Mouse (Mus musculus): Measurements from ENCODE around the gene Irgm2.
"Not testable (repeated sequence)": the region's sequence is repeated elsewhere in the genome, so short reads cannot be mapped to it uniquely, and the experiment has no call there.

Irgm2 gene

GRCm38 (mm10) chr11:58199229-58200037 is at the start of gene Irgm2, which contains the start of gene Igtp:
TSS of gene Irgm2 (plus strand) at chr11:58199618.
TSS of gene Igtp (plus strand) at chr11:58199556.
- DNase-seq (ENCODE audit: low spot score in 2 of 2): peak; percentile 20 to 36

DNA sequence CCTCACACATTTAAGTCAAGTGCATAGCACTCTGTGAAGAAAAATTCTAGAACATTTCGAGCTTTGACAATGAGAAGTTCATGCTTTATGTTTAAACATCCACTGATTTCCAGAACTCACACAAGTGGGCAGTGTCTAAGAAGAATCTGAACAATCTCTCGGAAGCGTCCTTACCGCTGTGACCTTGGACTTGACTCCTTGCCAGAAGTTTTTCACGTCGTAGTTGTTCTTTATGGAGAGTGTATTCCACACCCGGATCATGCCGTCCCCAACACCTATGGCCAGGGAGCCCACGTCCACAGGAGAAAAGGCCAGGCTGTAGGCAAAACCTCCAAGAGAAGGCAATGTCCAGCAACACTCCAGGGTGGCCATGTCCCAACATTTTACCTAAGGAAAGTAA is 44.0 kb upstream of the Irgm2 start:
- no peak for DNase-seq (ENCODE audit: low spot score in 2 of 2)

- DNase-seq (ENCODE audit: low spot score in 2 of 2): no peak
These were observed 42.5 kb upstream of the Irgm2 start for GRCm38 (mm10) chr11:58156871-58157270.

DNA sequence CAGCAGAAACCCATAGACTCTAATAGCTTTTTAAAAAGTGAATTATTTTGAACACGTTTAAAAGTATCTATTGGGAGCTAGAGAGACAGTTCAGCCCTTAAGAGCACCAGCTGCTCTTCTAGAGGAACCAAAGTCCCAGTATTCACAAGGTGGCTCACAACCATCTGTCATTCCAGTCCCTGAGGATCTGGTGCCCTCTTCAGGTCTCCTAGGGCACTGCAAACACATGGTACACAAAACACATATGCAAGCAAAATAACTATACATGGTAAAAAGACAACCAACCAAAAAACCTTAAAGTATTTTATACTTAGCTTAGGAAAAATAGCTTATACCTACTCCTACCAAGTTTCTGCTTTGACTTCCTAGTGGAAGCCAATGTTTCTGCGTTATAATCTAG is 34.3 kb upstream of the Irgm2 start:
- no peak for DNase-seq (ENCODE audit: low spot score in 2 of 2)

DNA sequence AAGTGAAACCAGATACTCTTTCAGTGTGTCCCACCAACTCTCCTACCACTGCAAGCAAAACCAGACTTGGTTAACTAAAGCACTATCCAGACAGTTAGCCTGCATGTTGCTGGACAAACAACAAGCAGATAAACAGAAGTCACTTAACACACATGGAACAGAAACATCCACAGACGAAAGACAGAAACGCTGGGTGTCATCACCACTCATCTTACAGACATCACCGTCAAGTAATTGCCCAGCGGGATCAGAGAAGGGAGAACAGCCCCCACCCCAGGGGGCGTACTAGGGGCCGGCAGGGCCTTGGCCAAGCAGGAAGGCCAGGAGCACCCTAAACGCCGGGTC is 31.6 kb upstream of the Irgm2 start:
- DNase-seq (ENCODE audit: low spot score in 2 of 2): no peak

DNA sequence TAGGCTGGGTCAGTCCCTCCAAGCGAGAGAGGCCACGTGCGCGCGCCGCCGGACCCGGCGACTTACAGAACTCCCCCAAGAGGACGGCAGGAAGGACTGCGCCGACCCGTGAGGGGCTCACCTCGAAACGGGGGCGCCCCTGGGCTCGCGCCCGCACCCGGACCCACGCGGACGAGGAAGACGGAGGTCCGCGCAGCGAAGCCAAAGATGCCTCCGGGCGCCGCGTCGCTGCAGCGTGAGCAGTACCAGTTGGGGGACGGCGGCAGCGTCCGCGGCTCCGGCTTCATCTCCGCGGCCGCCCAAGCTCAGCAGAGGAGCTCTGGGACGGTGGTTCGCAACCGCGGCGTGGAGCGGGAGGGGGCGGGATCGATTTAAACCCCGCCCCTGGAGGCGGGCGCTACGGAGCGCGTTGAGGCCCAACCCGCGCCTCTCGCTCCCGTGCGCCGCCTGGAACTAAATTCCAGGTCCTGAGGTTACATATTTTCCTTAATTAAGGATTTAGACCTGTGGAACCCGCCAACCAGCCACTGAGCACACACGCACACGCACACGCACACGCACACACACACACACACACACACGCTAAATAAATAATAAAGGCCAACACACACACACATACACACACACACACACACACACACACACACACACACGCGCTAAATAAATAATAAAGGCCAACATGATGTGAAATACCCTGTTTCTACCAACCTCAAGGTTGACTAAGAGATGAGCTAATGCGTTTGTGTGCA is 31.1 kb upstream of the Irgm2 start, which contains the start of gene Gemin5:
Gemin5 (minus strand) TSS at position 373 of the 749 bp plus-strand sequence.
- DNase-seq (ENCODE audit: low spot score in 2 of 2): peak; percentile 67 to 75

DNA sequence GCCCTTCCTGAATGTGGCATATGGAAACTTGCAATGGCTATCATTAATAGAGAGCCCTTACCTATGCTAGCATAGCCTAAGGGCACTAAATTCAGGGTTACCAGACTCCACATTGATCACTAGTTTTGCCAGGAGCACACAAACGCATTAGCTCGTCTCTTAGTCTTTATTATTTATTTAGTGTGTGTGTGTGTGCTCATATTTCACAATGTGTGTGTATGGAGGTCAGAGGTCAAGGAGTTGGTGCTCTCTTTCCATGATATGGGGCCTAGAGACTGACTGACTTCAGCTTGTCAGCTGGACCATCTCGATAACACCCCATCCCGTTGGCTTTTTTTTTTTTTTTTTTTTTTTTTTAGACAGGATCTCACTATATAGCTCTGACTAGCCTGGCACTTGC is 29.8 kb upstream of the Irgm2 start:
- DNase-seq (ENCODE audit: low spot score in 2 of 2): no peak

DNA sequence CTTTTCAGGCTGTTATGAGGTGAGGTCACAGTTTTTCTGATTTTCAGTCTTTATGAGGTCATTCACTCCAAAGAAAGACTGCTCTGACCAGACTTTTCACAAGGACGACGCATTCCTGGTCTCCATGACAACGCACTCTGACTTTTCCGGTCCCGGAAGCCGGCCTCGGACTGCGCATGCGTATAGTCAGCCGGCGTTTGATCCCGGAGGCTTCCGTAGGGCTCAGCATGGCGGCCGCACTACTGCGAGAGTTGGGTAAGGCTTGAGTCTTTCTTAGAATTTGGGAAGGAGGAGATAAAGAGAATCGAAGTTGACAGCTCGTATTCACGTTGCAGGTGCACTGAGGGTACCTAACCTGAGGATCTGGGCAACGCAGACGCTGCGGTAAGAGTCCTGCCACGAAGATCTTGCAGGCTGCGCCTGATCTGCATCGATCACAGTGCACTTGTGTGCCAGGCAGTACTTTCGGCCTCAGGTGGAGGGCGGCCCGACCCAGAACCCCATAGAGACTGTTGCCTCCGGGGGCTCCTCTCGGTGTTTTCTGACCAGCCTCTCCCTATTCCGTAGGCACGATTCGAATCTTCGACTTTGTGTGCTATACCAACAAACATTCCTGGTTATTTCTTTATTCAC is 27.8 kb upstream of the Irgm2 start, which contains the start of gene Mrpl22:
Mrpl22 (plus strand) TSS at position 203 of the 633 bp plus-strand sequence.
- peak; percentile 95 for DNase-seq (ENCODE audit: low spot score in 2 of 2)

GRCm38 (mm10) chr11:58179563-58179962 is 19.9 kb upstream of the Irgm2 start:
- peak; percentile 53 to 76 for DNase-seq (ENCODE audit: low spot score in 2 of 2)

DNA sequence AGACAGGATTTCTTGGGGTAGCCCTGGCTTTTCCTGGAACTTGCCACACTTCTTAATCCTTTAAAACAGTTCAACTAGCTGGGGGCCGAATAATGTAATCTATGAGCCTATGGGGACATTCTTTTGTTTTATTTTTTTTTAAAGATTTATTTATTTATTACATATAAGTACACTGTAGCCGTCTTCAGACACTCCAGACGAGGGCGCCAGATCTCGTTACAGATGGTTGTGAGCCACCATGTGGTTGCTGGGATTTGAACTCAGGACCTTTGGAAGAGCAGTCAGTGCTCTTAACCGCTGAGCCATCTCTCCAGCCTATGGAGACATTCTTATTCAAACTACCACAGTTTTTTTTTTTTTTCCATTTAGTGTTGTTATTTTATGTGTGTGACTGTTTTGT is 19.4 kb upstream of the Irgm2 start:
- not testable (repeated sequence) for DNase-seq (ENCODE audit: low spot score in 2 of 2)

DNA sequence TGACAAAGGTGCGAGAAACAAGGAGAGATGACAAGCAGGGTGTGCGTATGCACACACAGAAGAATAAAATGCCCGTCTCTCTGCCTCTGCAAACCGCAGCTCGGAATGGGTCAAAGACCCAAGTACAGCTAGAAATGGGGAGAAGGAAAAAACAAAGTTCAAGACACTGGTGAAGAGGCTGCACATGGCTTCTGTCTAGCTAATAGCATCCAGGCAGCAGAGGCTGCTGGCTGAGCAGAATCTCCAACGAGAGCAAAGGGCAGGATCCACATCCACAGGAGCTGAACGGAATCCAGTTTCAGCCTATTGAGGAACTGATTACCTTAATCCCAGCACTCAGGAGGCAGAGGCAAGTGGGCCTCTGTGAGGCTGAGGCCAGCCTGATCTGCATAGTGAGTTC is 18.7 kb upstream of the Irgm2 start:
- no peak for DNase-seq (ENCODE audit: low spot score in 2 of 2)

DNA sequence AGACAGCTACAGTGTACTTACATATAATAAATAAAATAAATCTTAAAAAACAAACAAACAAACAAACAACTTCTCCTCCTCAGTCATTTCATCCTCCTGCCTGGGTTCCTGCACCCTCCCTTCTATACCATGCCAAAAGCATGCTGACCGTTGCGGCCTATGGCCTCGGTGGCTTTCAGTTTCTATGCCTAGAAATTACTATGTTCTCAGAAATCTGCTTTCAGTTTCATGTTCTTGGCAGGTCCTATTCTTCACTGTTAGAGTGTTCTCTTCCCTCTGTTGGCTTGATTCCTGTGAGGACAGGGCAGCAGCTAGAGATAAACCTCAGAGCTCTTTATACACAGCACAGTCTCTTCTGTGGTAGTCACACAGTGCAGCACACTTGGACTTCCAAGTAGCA is 15.8 kb upstream of the Irgm2 start:
- no peak for DNase-seq (ENCODE audit: low spot score in 2 of 2)

GRCm38 (mm10) chr11:58189675-58190074 is 9.7 kb upstream of the Irgm2 start:
- no peak for DNase-seq (ENCODE audit: low spot score in 2 of 2)

GRCm38 (mm10) chr11:58193326-58193725 is 6.1 kb upstream of the Irgm2 start:
- DNase-seq (ENCODE audit: low spot score in 2 of 2): no peak

GRCm38 (mm10) chr11:58193860-58194520 is 5.4 kb upstream of the Irgm2 start:
- DNase-seq (ENCODE audit: low spot score in 2 of 2): no peak

DNA sequence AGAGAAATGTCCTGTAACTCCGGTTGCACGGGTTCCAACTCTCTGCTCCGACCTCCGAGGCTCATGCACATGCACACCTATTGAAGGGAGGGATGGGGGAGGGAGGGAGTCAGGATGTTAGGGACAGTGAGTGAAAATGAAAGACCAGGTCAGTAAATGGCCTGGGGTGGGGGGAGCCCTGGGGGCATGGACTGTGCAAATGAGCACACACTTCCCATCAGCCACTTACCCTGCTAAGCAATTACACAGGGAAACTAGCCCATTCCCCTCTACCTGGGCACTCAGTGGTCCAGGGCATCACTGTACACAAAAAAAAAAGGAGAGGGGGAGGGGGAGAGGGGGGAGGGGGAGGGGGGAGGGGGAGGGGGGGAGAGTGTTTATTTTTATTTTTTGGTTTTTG is 755 bp upstream of the Irgm2 start:
- no peak for DNase-seq (ENCODE audit: low spot score in 2 of 2)

- DNase-seq (ENCODE audit: low spot score in 2 of 2): no peak
These were observed 808 bp downstream of the Irgm2 start for GRCm38 (mm10) chr11:58200226-58200625.

DNA sequence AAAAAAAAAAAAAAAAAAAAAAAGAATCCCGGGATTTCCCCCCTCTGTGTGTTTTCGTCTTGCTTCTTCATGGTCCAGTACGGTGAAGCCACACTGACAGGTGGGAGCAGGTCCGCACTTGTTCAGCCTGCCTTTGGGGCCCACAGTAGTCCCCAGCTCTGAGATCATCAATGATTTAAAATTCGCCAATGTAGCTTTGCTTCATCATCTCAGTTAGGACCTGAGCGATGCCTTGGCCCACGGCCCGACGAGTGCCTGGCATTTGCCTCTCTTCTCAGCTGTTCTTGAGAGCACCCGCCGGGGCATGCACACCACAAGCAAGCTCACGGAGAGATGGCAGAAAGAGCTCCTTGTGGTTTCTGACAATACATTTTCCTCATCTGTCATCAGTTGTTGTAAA is 1.6 kb downstream of the Irgm2 start:
- DNase-seq (ENCODE audit: low spot score in 2 of 2): no peak

GRCm38 (mm10) chr11:58210321-58210886 is 11.0 kb downstream of the Irgm2 start:
- no peak for DNase-seq (ENCODE audit: low spot score in 2 of 2)

DNA sequence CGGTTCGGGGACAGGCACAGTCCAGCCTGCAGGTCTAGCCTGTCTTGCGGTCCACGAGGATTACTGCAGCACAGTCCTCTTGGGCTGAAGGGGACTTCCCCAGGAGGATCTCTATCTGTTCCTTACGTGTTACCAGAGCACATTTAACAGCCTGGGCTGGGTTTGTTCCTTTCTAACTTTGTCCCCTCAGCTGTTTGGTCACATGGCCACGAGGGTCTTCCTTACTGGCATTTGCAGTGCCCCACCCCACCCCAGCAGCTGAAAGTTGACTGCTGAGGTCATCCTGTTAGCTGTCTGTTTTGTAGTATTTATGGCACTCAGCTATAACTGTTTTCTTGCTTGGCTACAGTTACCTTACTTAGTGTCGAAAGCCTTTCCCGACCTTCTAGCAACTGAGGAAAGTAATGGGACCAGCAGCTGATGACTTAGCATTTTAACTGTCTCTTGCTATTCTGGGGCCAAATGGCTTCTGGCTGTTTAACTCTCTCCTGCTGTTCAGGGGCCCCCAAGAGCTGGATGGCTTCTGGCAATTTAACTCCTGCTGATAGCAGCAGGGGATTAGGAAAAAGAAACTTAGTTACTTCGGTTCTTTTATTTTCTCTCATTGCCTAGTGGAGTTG is 11.8 kb downstream of the Irgm2 start:
- DNase-seq (ENCODE audit: low spot score in 2 of 2): no peak

DNA sequence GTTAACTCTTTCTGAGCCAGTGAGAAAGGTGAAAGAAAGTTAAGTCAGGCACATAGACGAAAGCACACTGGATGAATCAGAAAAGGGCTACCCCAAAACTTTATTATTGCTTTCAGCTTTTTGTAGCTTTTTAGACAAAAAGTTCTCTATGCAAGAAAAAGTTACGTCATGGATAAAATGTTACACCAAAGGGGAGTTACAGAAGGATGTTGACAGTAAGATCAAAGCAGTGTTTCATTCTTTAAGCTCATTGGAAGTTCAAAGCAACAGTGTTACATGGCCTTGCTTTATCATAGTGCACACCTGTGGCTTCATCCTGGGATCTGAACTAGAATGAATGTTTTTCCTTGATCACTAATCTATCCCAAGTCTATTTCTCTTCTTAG is 12.3 kb downstream of the Irgm2 start:
- no peak for DNase-seq (ENCODE audit: low spot score in 2 of 2)
